Mouse (Mus musculus) c-Kit-positive CD71-negative TER-119-negative erythroid progenitor cells, embryonic 14.5 days (primary cell): Measurements from ENCODE around the gene Cacna1c.
A peak's percentile ranks its signal among the peaks of the same experiment; 100 is the strongest.

Experiments used
- DNase-seq: peaks from one replicate; pipeline ENCODE4 v3.0.0-alpha.2; 2013; ENCODE audit warnings: low read depth

Gene Cacna1c

DNA sequence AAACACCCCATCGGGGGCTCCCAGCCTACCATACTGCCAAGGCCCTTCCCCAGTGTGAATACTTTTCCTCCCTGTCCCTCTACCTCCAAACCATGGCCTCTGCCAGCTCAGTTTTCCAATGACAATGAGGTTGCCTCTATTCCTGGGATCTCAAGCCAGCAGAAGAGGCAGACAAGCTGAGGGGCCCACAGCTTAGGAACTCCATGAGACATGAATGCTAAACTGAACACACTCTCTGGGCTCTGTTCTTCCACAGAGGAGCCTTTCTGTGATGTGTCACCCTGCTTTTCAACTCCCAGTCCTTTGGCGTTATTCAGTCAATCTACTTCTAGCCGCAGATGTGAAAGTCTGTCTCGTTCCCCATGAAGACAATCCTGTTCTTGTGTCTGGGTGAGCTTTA, 399.8 kb downstream of the Cacna1c start:
- DNase-seq, result no peak

DNA sequence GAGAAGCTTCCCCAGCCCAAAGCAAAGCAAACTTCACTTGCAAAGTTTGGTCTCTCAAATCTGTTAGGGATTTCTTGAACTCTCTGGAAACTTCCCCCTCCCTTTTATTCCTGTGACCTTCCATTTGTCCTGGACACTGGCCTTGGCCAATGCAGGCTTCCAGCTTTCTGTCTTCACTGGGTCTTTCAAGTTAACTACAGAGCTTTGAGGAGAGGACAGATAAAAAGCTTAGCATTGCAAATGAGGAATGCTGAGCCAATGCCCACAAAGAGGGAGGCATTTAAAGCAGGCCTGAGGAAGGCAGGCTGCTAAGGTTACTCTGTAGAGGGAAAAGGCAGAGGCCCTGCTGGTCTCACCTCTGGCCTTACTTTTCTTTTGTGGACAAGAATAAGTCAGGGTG, 400.5 kb downstream of the Cacna1c start:
- DNase-seq, result no peak

DNA sequence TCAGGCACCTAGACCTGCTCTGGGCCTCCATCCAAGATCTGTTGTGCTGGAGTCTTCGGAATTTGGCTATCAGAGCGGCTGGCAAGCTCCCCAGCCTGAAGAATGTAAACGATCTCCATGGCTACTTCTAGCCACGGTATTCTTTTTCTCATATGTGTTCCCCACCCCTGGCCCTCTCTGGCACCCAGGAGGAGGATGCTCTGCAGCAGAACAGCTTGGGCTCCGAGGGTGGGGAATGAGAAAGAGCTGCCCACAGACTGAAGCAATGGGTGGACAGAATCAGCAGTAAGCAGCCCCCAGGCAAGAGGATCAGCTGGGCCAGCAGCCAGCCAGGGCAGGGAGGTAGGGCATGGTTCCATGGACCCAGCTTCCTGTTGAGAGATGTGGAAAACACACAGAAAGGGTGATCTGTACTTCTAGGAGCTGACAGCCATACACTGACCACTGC, 404.3 kb downstream of the Cacna1c start:
- no peak for DNase-seq

DNA sequence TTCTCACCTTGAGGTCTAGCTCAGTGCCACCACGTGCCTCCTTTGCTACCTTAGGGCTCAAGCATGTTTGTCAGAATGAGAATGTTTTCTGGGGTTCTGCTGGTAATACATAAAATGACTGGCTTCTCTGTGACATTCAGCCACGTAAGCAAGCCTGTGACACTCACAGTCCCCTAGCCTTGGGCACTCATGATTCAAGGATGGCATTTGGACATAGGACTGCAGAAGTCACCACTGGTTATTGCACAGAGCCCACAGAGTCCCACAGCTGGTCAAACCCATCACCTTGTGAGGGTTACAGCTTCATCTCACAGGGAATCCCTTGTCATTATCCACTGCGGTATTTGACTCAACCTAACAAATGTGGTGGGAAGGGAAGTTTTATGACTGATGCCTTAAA, 408.3 kb downstream of the Cacna1c start:
- DNase-seq, result no peak

DNA sequence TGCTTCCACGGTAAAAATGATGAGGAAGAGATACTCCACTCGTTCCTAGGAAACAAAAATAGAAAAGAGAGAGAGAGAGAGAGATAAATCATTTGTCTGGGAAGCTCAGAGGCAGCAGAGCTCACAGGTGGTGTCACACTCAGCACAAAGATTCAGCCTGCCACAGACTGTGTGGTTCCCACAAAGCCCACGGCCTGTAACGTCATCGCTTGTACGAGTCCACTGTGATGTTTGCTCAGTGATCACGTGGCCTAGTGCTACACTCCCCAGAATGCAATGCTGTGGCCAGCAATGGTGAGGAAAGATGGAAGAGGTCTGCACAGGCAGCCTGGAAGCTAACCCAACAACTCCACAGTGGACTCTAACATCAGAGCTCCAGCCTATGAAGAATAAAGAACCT, 415.9 kb downstream of the Cacna1c start:
- DNase-seq, result no peak

DNA sequence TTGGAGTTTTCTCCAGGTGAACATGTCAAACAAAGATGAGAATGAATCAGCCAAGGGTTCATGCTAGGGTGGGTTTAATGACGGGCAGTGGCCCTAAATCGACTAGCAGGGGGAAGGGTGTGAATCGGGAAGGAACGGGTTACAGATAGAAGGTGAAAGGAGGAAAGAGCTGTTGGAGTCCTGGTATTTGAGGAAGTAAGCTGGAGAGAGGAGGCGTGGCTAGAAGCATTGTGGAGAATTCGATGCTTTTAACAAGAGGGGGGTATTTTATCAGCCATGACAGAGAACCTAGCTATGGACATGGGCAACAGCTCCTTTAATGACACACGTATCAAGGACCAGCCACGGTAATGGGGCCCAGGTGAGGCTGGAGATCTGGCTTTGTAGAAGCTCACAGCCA, 417.0 kb downstream of the Cacna1c start:
- no peak for DNase-seq

DNA sequence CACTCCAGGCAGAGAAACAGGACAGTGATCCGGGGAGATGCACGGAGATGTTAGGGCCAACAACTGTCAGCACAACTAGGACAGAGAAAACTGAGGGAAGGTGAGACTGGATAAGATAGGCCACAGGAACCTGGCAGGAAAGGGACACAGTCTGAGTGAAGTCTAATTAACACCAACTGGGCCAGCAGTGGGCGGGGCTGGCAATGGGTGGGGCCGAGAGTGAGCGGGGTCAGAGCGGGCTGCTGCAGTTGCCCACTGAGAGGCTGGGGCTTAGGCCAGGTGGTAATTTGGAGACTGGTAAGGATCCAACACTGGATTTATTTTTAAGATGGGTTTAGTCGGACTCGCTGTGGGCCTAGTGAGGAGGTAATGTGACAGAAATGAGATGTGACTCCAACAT, 418.8 kb downstream of the Cacna1c start:
- no peak for DNase-seq

DNA sequence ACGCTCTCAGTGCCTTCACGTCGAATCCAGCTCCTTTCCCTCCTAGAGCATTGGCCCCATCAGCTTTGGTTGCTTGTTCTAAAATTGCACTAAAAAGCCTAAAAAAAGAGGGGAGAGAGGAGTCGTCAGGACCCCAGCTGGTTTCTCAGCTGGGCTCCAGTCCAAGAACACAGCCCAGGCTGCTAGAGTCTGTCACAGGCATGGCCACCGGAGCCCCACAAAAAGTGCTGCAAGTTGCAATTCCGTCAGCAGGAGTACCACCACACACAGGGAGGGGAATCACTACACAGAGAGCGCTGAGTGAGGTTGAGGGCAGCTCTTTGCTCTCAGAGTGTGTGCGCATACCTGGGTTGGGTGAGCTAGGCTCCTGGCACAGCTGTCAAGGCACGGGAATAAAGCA, 419.8 kb downstream of the Cacna1c start:
- no peak for DNase-seq

DNA sequence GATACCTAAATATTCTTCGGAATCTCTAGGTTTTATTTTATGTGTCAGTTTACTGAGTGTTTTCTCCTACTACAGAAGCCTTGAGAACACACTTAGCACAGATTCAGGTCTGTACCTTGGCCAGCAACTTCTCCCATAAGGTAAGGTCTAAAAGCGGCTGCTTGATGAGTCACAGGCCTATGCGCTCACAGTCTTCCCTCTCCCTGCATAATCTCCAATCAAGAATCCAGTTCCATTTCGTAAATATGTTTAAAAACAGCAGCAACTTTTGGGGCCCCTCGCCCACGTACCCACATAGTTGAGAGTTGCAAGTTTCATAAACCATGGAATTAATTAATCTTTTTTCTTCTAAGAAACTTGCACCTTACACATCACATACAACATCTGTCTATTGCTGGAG, 423.6 kb downstream of the Cacna1c start:
- DNase-seq, result no peak

DNA sequence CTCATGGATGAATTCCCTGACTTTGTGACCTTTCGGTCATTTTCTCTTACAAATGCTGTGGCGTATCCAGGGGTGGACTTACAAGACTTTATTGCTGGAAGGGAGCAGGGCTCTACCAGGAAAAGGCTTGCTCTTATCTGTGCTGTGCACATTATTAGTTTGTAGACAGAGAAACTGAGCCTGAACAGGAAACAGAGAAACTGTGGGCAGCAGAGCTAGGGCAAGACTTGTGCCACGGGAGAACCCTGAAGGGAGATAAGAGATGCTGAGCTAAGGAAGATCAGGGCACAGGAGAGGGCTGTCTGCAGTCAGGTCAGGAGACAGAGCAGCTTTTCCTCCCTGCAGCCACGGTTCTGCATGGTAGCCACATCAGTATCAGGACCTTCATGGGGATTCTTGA, 425.1 kb downstream of the Cacna1c start:
- no peak for DNase-seq

DNA sequence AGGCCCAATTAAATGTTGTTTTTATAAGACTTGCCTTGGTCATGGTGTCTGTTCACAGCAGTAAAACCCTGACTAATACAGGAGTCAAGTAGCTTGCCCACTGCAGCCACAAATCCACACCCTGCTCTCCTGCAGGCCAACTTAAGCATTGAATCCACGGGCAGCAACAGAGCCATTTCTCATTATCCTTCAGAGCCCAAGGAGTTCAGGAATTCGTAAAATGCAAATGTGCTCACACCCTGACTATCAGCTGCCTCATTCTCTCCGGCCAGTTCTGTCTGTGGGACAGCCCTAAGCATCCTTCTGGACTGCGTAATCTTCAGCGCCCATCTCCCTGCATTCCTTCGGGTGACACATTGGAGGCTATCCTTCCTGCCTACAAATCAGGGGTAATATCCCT, 425.8 kb downstream of the Cacna1c start:
- no peak for DNase-seq

DNA sequence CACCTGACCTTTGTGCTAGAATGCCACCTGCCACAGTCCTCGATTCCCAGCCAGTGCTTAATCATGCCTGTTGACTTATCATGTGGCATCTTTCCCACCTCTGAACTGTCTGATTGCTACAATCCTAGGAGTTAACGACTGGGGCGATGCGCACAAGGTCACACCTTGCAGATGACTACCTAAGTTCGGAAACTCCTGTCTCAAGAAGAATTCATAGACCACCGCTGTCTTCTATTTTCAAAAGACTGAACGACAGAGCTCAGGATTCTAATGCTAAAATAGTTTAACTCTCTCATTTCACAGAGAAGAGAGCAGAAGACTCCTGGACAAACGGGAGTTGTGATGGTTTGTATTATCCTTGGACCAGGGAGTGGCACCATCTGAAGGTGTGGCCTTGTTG, 426.4 kb downstream of the Cacna1c start:
- DNase-seq, result no peak

DNA sequence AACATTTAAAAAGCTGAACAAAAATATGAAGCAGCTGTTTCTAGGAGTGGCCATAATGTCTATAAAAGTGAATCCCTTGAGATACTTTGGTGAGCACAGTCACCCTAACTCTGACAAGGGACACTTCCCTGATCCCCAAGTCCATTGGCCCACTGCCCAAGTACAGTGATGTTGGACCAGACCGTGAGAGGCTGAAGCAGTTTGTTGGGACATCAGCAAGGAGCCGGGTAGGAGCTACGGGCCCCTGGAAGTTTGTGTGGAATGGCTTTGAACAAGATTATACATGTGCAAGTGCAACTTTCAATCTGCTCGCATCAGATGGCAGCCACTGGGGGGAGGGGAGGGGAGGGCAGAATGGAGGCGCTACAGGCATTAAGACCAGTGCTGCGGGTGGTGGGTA, 428.5 kb downstream of the Cacna1c start:
- no peak for DNase-seq

DNA sequence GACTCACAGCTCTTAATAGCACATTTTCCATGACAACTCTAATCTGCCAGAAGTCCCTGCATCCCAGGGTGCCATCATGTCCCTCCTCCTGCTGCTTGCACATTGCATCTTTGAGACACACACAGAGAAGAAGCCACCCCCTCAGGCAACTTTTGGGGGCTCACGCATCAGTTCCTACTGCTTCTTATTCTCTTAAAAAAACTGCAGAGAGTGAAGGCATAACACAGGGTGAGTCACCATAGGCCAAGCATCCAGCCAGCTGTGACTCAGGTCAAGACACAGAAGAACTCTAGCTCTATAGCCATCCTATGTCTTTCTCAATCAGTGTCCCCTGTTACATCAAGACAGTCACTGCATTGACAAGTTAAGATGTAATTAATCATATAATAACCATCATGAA, 431.0 kb downstream of the Cacna1c start:
- DNase-seq, result no peak

DNA sequence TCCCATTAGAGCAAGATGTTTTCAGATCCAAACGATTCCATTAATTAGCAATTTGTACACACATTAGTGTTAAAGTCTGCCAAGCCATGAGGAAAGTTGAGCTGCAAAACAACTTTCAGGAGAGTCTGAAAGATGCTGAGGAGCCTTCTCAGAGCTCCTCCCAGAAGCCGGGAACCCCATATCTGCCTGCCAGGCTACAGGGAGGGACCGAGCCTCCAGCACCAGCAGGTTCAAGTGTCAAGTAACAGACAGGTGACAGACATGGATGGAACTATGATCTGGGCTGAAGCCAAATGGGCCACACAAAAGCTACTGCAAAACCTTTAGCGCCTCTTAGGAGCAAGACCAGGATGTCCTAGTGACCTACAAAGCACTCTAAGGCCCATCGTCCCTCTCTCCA, 437.2 kb downstream of the Cacna1c start:
- no peak for DNase-seq

DNA sequence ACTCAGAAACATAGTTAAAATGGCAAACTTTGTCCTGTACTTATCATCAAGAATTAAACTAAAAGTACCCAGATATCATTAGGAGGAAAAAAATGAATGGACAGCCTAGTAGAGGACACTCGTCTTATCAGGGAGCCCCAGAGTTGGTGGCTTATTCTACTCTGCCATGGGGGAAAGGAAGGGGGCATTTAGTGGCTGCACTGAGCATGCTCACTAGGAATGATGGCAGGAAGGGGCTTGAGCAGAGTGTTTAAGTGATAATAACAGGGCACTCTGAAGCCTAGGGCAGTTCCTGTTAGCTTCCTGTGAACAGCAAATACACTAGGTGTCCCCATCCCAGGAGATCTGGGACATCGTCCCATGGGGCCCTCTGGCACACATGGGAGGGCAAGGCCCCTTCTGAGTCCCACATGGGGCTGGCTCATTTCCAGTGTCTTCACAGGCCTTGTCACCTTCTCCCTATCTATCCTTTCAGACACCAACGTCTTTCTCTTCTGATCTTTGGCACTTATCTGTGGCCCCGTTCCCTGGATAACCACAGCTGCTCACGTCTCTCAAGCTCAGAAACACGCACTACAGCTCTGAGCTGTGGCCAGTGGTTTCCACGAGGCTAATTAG, 437.8 kb downstream of the Cacna1c start:
- peak; percentile 32 for DNase-seq

DNA sequence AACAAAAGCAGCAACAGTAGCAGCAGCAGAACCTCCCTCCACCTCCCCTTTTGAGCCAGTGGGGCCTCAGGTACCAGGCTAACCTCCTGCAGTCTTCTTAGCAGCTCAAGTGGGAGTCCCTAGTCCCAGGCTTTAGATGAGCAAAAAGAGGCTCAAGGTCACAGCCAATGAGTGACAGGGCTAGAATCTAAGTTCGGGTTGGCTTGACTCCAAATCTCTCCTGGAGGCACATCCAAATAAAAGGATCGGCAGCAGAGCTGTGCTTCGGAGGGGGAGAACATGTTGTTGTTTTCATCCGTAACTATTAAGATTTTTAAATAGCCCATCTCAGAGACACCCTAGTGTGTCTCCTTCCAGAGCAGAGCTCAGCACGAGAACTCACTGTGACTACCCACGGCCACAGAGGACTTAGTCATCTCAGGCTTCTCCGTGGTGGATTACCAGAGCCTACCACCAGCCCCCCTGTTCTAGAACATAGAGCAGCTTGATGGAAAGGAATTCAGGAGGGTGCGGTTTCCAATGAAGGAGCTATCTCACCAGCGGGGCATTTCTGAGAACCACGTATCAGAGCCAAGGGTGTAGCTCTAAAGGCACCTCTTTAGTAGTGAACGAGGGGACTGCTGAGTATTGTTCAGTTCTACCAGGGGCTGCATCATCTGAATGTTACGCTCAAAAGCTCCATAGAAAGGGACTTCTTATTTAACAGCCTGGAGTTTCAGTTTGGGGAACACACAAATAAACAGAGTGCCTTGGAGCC, 438.5 kb downstream of the Cacna1c start:
- no peak for DNase-seq

DNA sequence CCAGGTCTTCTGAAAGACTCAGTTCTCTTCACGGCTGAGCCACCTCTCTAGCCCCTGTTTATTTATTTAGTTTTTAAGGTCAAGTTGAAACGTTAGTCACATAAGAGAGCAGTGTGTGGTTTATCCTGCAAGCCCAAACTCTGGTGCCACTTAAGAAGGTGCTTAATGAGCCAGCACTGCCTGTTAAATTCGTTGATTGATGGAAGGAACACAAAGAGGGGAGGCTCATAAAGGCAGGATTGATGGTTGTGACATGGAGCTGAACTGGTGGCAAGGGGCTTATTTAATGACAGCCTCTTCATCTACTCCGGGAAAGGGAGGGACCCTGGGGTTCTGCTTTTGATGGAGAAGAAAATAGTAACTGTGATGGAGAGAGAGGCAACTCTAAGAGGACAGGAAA, 439.7 kb downstream of the Cacna1c start:
- DNase-seq, result no peak

DNA sequence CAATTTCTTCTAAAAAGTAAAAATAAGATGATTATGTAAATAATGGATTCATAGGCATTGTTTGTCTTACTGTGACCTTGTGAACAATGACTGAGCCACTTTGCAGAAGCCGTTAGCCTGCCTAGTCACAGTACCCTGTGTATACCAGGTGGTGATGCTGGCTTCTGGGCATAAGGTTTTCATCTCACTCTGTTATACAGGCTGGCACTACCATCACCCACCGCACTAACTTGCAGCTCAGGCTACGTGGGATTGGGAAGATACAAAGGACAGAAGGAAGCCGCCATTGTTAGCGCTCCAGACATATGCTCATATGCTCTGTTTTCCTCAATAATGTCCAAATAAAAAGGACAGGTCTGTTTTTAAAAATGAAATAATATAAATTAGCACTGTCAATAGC, 440.4 kb downstream of the Cacna1c start:
- DNase-seq, result no peak

DNA sequence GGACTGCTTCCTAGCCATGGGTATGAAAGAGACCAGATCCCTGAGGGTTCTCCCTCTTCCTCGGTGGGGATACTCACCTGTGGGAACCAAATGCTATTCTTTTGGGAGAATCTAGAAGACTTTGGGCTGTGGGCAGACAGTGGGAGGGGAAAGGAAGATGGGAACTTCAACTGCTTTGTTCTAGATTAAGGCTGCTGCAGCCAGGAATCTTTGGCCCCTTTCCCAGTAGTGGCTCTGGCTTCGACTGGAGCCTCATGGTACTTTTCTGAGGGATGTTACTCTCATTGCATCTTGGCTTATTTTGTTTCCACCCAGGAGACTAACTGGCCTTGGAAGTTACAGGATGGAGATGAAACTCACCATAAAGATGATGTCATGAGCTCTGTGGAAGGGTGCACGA, 441.8 kb downstream of the Cacna1c start:
- no peak for DNase-seq

DNA sequence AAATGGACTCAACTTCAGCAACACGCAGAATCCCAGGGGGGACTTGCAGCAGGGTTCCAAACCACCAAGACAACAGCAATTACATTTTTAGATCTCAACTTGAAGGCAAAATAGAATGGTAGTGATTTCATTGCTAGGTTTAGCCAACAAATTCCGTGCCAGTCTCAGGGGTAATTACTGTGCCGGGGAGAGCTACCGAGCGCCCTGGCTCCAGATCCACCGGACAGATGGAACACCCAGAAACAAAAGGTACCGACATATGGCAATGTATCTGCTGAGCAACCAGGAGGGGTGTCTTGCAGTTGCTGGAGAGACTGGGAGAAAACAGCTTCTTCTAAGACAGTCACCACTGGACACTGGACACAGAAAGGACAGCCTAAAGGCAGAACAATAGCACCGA, 442.4 kb downstream of the Cacna1c start:
- no peak for DNase-seq

DNA sequence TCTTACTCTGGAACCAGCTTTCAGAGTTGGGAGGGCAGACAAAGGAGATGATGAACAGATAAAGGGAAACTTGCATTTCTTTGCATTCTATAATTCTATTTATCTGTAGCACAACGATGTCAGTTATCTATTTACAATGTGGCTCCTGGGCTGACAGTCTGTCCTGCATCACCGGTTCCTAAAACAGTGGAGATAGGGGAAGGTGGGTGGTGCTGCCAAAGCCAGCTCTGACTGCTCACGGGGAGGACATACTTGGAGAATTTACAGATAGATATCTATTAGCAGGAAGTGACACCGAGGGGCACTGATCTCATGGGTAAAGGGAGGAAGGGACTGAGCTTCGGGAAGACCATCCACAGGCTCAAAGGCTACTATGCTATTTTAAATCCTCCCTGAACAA, 443.2 kb downstream of the Cacna1c start:
- DNase-seq, result no peak

DNA sequence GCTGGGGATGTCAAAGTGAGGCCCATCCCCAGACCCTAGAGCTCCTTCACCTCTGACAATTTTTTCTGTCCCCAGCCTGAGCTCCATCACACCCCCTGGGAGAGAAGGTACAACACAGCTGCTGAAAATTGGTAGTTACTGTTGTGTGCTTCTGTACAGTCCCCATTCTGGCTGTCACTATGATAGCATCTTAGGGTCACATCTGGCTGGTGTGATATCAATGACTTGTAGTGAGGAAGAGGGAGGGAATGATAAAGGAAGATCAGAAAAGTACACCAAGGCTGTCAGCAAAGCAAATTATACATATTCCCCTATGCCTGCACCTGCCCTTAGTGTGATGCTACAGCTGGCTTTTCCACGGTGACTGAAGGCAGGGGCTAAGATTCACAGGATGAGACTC, 446.9 kb downstream of the Cacna1c start:
- DNase-seq, result no peak

DNA sequence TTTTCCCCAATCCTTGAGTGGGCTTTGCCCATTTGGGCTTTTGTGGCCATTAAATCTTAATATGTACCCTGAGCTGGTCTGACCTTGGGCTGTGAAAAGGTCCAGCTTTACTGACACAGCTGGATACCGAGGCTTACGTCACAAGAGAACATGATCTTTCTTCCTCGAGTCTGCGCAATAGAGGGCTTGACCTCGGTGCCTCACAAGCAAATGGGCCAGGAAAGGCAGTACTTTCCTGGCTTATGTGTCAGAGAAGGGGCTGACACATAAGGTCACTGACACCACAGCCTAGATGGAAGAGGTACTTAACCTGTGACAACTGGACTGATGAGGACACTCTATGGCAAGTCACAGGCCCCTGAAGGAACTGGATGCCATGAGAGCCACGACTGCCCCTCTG, 453.5 kb downstream of the Cacna1c start:
- no peak for DNase-seq
